Mouse (Mus musculus) MN1 (cell line): ENCODE results near the gene Selenbp2.
"Not testable (repeated sequence)": the region's sequence is repeated elsewhere in the genome, so short reads cannot be mapped to it uniquely, and the experiment has no call there.

Source experiments
- DNase-seq: peaks from one replicate; pipeline ENCODE4 v3.0.0-alpha.2; 2016; ENCODE audit warnings: low spot score

Selenbp2 gene

GRCm38 (mm10) chr3:94693329-94693825 lies at the start of gene Selenbp2:
Gene Selenbp2 (plus strand): TSS chr3:94693556.
- DNase-seq = peak; percentile 3

- peak; percentile 64 for DNase-seq
Measured at GRCm38 (mm10) chr3:94648755-94649590, 44.4 kb upstream of the Selenbp2 start.

- no peak for DNase-seq
Measured at GRCm38 (mm10) chr3:94650409-94650808, 42.9 kb upstream of the Selenbp2 start.

- DNase-seq = not testable (repeated sequence)
Measured at GRCm38 (mm10) chr3:94653967-94654366, 39.4 kb upstream of the Selenbp2 start.

GRCm38 (mm10) chr3:94657852-94658739 lies 35.3 kb upstream of the Selenbp2 start:
- DNase-seq = peak; percentile 30

GRCm38 (mm10) chr3:94658740-94659095 lies 34.6 kb upstream of the Selenbp2 start, which contains the start of gene Tuft1:
Gene Tuft1 (minus strand): TSS chr3:94658872.
- not testable (repeated sequence) for DNase-seq

- DNase-seq = peak; percentile 42
Measured at GRCm38 (mm10) chr3:94659142-94659748, 34.1 kb upstream of the Selenbp2 start.

- not testable (repeated sequence) for DNase-seq
Measured at GRCm38 (mm10) chr3:94660841-94661240, 32.5 kb upstream of the Selenbp2 start.

- not testable (repeated sequence) for DNase-seq
Measured at GRCm38 (mm10) chr3:94665060-94665802, 28.1 kb upstream of the Selenbp2 start.

- DNase-seq = not testable (repeated sequence)
Measured at GRCm38 (mm10) chr3:94665896-94666295, 27.5 kb upstream of the Selenbp2 start.

- not testable (repeated sequence) for DNase-seq
Measured at GRCm38 (mm10) chr3:94675101-94675500, 18.3 kb upstream of the Selenbp2 start.

- DNase-seq = no peak
Measured at GRCm38 (mm10) chr3:94679351-94679841, 14.0 kb upstream of the Selenbp2 start.

- DNase-seq = not testable (repeated sequence)
Measured at GRCm38 (mm10) chr3:94680032-94680431, 13.3 kb upstream of the Selenbp2 start.

- peak; percentile 20 for DNase-seq
Measured at GRCm38 (mm10) chr3:94680783-94681182, 12.6 kb upstream of the Selenbp2 start.

- no peak for DNase-seq
Measured at GRCm38 (mm10) chr3:94683646-94684045, 9.7 kb upstream of the Selenbp2 start.

GRCm38 (mm10) chr3:94685989-94686772 lies 7.2 kb upstream of the Selenbp2 start:
- DNase-seq = not testable (repeated sequence)

- not testable (repeated sequence) for DNase-seq
Measured at GRCm38 (mm10) chr3:94688698-94689097, 4.7 kb upstream of the Selenbp2 start.

GRCm38 (mm10) chr3:94689195-94689594 lies 4.2 kb upstream of the Selenbp2 start:
- not testable (repeated sequence) for DNase-seq

- DNase-seq = not testable (repeated sequence)
Measured at GRCm38 (mm10) chr3:94690162-94690561, 3.2 kb upstream of the Selenbp2 start.

GRCm38 (mm10) chr3:94690616-94691247 lies 2.6 kb upstream of the Selenbp2 start:
- no peak for DNase-seq
